Mouse (Mus musculus): ENCODE results near the gene Ica1. TPM values are rescaled to one million over a fixed set of nuclear protein-coding genes. Genes with fewer than 3 reads are reported as not detected.

Gene Ica1
- polyA plus RNA-seq, 1 experiment from 2014 or later: 8.8 TPM

GRCm38 (mm10) chr6:8648185-8648901 is 129.9 kb downstream of the Ica1 start:
- H3K4me2 ChIP-seq: no peak overlapping the region
- peaks cover 28% of the 10 kb centered on the region for H3K4me1 ChIP-seq
- no peak for ATAC-seq
- no peaks in the 10 kb centered on the region for H3K36me3 ChIP-seq
- no peak overlapping the region for H3K4me3 ChIP-seq
- H3K27me3 ChIP-seq (replicated peaks): no peaks in the 10 kb centered on the region
- no peak overlapping the region for H3K27ac ChIP-seq
- H3K9me3 ChIP-seq (replicated peaks): no peaks in the 10 kb centered on the region
- 61% methylated on average over 10 of the region's 10 CpGs for WGBS (ENCODE audit: insufficient replicate concordance)
- H3K9ac ChIP-seq: no peak overlapping the region

GRCm38 (mm10) chr6:8647513-8648184 is 130.6 kb downstream of the Ica1 start:
- Histone ChIP-seq H3K36me3 (no peaks in the 10 kb centered on the region), H3K4me2 (peak overlapping the region; percentile 26), H3K4me1 (peaks cover 28% of the 10 kb centered on the region), H3K27ac (no peak overlapping the region), H3K4me3 (no peak overlapping the region), H3K9ac (no peak overlapping the region), H3K9me3 (replicated peaks) (no peaks in the 10 kb centered on the region), H3K27me3 (replicated peaks) (no peaks in the 10 kb centered on the region)
- ATAC-seq: peak; percentile 83
- 25% methylated on average over 7 of the region's 7 CpGs for WGBS (ENCODE audit: insufficient replicate concordance)

GRCm38 (mm10) chr6:8645708-8646107 is 132.6 kb downstream of the Ica1 start:
- no peaks in the 10 kb centered on the region for H3K27me3 ChIP-seq (replicated peaks)
- no peak overlapping the region for H3K9ac ChIP-seq
- no peak overlapping the region for H3K27ac ChIP-seq
- H3K4me1 ChIP-seq: peaks cover 28% of the 10 kb centered on the region
- no peak for ATAC-seq
- H3K9me3 ChIP-seq (replicated peaks): no peaks in the 10 kb centered on the region
- no peaks in the 10 kb centered on the region for H3K36me3 ChIP-seq
- WGBS (ENCODE audit: insufficient replicate concordance): 60% methylated on average over 2 of the region's 2 CpGs
- H3K4me3 ChIP-seq: no peak overlapping the region
- no peak overlapping the region for H3K4me2 ChIP-seq

GRCm38 (mm10) chr6:8644703-8645102 is 133.6 kb downstream of the Ica1 start:
- no peak overlapping the region for H3K27ac ChIP-seq
- 69% methylated on average over 10 of the region's 10 CpGs for WGBS (ENCODE audit: insufficient replicate concordance)
- no peaks in the 10 kb centered on the region for H3K27me3 ChIP-seq (replicated peaks)
- H3K4me1 ChIP-seq: peaks cover 28% of the 10 kb centered on the region
- no peak overlapping the region for H3K4me2 ChIP-seq
- no peaks in the 10 kb centered on the region for H3K36me3 ChIP-seq
- H3K9me3 ChIP-seq (replicated peaks): no peaks in the 10 kb centered on the region
- H3K9ac ChIP-seq: no peak overlapping the region
- no peak overlapping the region for H3K4me3 ChIP-seq
- no peak for ATAC-seq

- no peak overlapping the region for H3K4me2 ChIP-seq
- no peak overlapping the region for H3K27ac ChIP-seq
- no peaks in the 10 kb centered on the region for H3K36me3 ChIP-seq
- H3K4me3 ChIP-seq: no peak overlapping the region
- H3K9ac ChIP-seq: no peak overlapping the region
- H3K9me3 ChIP-seq (replicated peaks): no peaks in the 10 kb centered on the region
- no peaks in the 10 kb centered on the region for H3K27me3 ChIP-seq (replicated peaks)
- 47% methylated on average over 5 of the region's 5 CpGs for WGBS (ENCODE audit: insufficient replicate concordance)
- ATAC-seq: no peak
- H3K4me1 ChIP-seq: peaks cover 3% of the 10 kb centered on the region; the same call in 1 of the 2 replicates
These were observed 137.4 kb downstream of the Ica1 start for GRCm38 (mm10) chr6:8640863-8641262.

GRCm38 (mm10) chr6:8639526-8639925 is 138.8 kb downstream of the Ica1 start:
- H3K27ac ChIP-seq: no peak overlapping the region
- H3K4me2 ChIP-seq: no peak overlapping the region
- H3K27me3 ChIP-seq (replicated peaks): no peaks in the 10 kb centered on the region
- no peak overlapping the region for H3K4me3 ChIP-seq
- no peak overlapping the region for H3K9ac ChIP-seq
- no peak for ATAC-seq
- H3K4me1 ChIP-seq: no peaks in the 10 kb centered on the region; the same call in 1 of the 2 replicates
- H3K9me3 ChIP-seq (replicated peaks): no peaks in the 10 kb centered on the region
- no peaks in the 10 kb centered on the region for H3K36me3 ChIP-seq
- 51% methylated on average over 2 of the region's 2 CpGs for WGBS (ENCODE audit: insufficient replicate concordance)

- Histone ChIP-seq H3K36me3 (no peaks in the 10 kb centered on the region), H3K4me3 (no peak overlapping the region), H3K27ac (no peak overlapping the region), H3K27me3 (replicated peaks) (no peaks in the 10 kb centered on the region), H3K4me2 (no peak overlapping the region), H3K4me1 (no peaks in the 10 kb centered on the region; the same call in 1 of the 2 replicates), H3K9me3 (replicated peaks) (no peaks in the 10 kb centered on the region), H3K9ac (no peak overlapping the region)
- WGBS (ENCODE audit: insufficient replicate concordance): 67% methylated on average over 4 of the region's 4 CpGs
- no peak for ATAC-seq
These were observed 139.4 kb downstream of the Ica1 start for GRCm38 (mm10) chr6:8638899-8639298.

GRCm38 (mm10) chr6:8638122-8638521 is 140.2 kb downstream of the Ica1 start:
- no peak overlapping the region for H3K4me2 ChIP-seq
- no peaks in the 10 kb centered on the region for H3K9me3 ChIP-seq (replicated peaks)
- H3K27me3 ChIP-seq (replicated peaks): no peaks in the 10 kb centered on the region
- no peaks in the 10 kb centered on the region for H3K36me3 ChIP-seq
- no peak overlapping the region for H3K4me3 ChIP-seq
- 69% methylated on average over 4 of the region's 4 CpGs for WGBS (ENCODE audit: insufficient replicate concordance)
- H3K9ac ChIP-seq: no peak overlapping the region
- ATAC-seq: no peak
- H3K27ac ChIP-seq: no peak overlapping the region
- no peaks in the 10 kb centered on the region; the same call in 1 of the 2 replicates for H3K4me1 ChIP-seq

GRCm38 (mm10) chr6:8632701-8633100 is 145.6 kb downstream of the Ica1 start:
- H3K27me3 ChIP-seq (replicated peaks): 0 out of 2 replicates have a peak, but pooled peaks cover 11% of the 10 kb centered on the region
- peaks cover 28% of the 10 kb centered on the region for H3K4me1 ChIP-seq
- no peak overlapping the region for H3K4me2 ChIP-seq
- H3K36me3 ChIP-seq: no peaks in the 10 kb centered on the region
- H3K4me3 ChIP-seq: no peak overlapping the region
- H3K9me3 ChIP-seq (replicated peaks): no peaks in the 10 kb centered on the region
- H3K27ac ChIP-seq: no peak overlapping the region
- no peak overlapping the region for H3K9ac ChIP-seq
- WGBS (ENCODE audit: insufficient replicate concordance): 59% methylated on average over 4 of the region's 4 CpGs
- no peak for ATAC-seq

GRCm38 (mm10) chr6:8631986-8632632 is 146.2 kb downstream of the Ica1 start:
- H3K27ac ChIP-seq: no peak overlapping the region
- no peak overlapping the region for H3K4me2 ChIP-seq
- H3K27me3 ChIP-seq (replicated peaks): 0 out of 2 replicates have a peak, but pooled peaks cover 11% of the 10 kb centered on the region
- H3K9me3 ChIP-seq (replicated peaks): no peaks in the 10 kb centered on the region
- 20% methylated on average over 5 of the region's 5 CpGs for whole genome bisulfite sequencing (ENCODE audit: insufficient replicate concordance)
- ATAC-seq: peak; percentile 59
- no peaks in the 10 kb centered on the region for H3K36me3 ChIP-seq
- no peak overlapping the region for H3K4me3 ChIP-seq
- peaks cover 28% of the 10 kb centered on the region for H3K4me1 ChIP-seq
- H3K9ac ChIP-seq: no peak overlapping the region

- H3K27ac ChIP-seq: no peak overlapping the region
- 0 out of 2 replicates have a peak, but pooled peaks cover 11% of the 10 kb centered on the region for H3K27me3 ChIP-seq (replicated peaks)
- H3K9me3 ChIP-seq (replicated peaks): no peaks in the 10 kb centered on the region
- no peaks in the 10 kb centered on the region for H3K36me3 ChIP-seq
- peaks cover 28% of the 10 kb centered on the region for H3K4me1 ChIP-seq
- no peak overlapping the region for H3K4me2 ChIP-seq
- no peak for ATAC-seq
- no peak overlapping the region for H3K9ac ChIP-seq
- WGBS (ENCODE audit: insufficient replicate concordance): 72% methylated on average over 8 of the region's 8 CpGs
- no peak overlapping the region for H3K4me3 ChIP-seq
These were observed 146.9 kb downstream of the Ica1 start for GRCm38 (mm10) chr6:8631362-8631761.

GRCm38 (mm10) chr6:8630531-8630930 is 147.8 kb downstream of the Ica1 start:
- Histone ChIP-seq H3K4me1 (peaks cover 28% of the 10 kb centered on the region), H3K36me3 (no peaks in the 10 kb centered on the region), H3K9ac (no peak overlapping the region), H3K9me3 (replicated peaks) (no peaks in the 10 kb centered on the region), H3K27ac (no peak overlapping the region), H3K27me3 (replicated peaks) (0 out of 2 replicates have a peak, but pooled peaks cover 11% of the 10 kb centered on the region), H3K4me3 (no peak overlapping the region), H3K4me2 (no peak overlapping the region)
- 36% methylated on average over 7 of the region's 7 CpGs for WGBS (ENCODE audit: insufficient replicate concordance)
- no peak for ATAC-seq

Data from liver, embryonic 12.5 days (tissue).